Mouse (Mus musculus): ENCODE measurements around the gene Sirt1.
A peak's percentile ranks its signal among the peaks of the same experiment; 100 is the strongest.
"Not testable (repeated sequence)": the region's sequence is repeated elsewhere in the genome, so short reads cannot be mapped to it uniquely, and the experiment has no call there.

Gene Sirt1

DNA sequence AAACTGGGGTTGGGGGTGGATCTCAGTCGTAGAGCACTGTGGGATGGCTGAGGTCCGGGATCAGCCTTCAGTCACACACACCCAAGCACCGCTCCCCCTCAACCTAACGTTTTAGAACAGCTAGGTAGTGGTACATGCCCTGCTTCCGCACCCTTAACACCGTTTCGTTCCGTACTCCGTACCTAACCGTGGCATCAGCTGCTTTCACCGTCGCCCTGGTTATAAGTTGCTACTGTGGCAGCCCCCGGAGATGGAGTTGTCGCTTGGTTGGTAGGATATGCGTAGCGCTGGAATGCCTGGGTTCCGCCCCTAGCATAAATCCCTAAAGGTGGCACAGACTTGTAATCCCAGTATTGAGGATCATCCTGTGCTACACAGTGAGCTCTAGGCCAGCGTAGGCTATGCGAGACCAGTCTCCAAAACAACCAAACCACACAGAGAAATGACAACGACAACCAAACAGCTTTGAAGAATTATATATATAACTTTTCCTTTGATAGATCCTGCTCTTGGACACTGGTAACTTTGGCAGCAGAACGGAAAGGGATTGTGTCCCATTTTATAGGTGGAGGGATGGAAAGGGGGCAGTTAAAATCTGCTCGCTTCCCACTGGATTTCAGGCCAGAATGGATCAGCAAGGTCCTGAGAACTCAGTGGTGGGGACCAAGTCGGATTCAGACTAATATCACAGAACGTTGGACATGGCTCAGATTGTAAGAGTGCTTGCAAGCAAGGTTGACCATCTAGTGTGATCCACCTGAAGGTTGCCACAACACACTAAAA is at the start of gene Sirt1:
Sirt1 (minus strand) TSS at position 207 of the 783 bp plus-strand sequence.
- DNase-seq (ENCODE audit: low spot score), result no peak

GRCm38 (mm10) chr10:63429785-63430305 is 48.3 kb upstream of the Sirt1 start, which contains the start of gene Ctnna3:
Ctnna3 (plus strand) TSS chr10:63430098.
- peak; percentile 65 for DNase-seq (ENCODE audit: low spot score)

GRCm38 (mm10) chr10:63429380-63429779 is 47.9 kb upstream of the Sirt1 start:
- DNase-seq (ENCODE audit: low spot score), result peak; percentile 99

DNA sequence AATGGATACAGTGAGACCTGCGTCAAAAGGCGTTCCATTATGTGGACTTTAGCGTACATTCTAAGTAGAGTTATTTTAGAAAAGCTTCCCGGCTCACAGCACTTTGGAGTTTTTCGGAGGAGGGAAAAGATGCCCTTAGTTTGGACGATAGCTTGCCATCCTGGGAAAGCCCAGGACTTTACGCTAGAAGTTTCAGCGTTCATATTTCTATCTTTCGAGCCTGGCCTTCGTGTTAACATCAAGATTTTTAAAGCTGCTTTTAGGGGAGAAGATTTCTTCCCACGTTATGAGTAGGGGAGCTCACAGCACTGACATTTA is 47.5 kb upstream of the Sirt1 start:
- DNase-seq (ENCODE audit: low spot score), result no peak

- DNase-seq (ENCODE audit: low spot score), result no peak
Measured at GRCm38 (mm10) chr10:63428243-63429022, 46.9 kb upstream of the Sirt1 start.

GRCm38 (mm10) chr10:63427146-63427545 is 45.6 kb upstream of the Sirt1 start:
- DNase-seq (ENCODE audit: low spot score), result no peak

DNA sequence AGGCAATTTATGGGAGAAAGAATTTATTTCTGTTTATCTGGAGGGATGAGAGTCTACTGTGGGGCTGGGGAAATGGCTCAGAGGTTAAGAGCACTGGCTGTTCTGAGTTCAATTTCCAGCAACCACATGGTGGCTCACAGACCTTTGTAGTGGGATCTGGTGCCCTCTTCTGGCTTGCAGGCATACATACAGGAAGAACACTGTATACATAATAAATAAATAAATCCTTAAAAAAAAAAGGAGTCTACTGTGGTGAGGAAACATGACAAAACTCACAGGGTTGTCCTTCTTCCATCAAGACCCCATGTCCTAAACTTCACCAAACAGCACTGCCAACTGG is 42.9 kb upstream of the Sirt1 start:
- no peak for DNase-seq (ENCODE audit: low spot score)

GRCm38 (mm10) chr10:63423591-63424474 is 42.3 kb upstream of the Sirt1 start:
- no peak for DNase-seq (ENCODE audit: low spot score)

DNA sequence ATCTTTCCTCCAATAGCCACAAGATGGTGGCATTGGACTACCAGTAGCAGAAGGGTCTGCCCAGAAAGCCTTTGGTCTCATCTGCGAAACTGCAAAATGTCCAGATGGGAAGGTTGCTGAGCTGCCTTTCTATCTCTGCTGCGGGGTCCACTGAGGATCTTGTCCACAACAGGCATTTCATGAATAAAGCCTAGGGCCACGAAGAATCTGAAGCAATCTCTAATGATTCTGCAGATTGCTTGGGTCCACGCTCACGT is 41.2 kb upstream of the Sirt1 start:
- DNase-seq (ENCODE audit: low spot score), result no peak

DNA sequence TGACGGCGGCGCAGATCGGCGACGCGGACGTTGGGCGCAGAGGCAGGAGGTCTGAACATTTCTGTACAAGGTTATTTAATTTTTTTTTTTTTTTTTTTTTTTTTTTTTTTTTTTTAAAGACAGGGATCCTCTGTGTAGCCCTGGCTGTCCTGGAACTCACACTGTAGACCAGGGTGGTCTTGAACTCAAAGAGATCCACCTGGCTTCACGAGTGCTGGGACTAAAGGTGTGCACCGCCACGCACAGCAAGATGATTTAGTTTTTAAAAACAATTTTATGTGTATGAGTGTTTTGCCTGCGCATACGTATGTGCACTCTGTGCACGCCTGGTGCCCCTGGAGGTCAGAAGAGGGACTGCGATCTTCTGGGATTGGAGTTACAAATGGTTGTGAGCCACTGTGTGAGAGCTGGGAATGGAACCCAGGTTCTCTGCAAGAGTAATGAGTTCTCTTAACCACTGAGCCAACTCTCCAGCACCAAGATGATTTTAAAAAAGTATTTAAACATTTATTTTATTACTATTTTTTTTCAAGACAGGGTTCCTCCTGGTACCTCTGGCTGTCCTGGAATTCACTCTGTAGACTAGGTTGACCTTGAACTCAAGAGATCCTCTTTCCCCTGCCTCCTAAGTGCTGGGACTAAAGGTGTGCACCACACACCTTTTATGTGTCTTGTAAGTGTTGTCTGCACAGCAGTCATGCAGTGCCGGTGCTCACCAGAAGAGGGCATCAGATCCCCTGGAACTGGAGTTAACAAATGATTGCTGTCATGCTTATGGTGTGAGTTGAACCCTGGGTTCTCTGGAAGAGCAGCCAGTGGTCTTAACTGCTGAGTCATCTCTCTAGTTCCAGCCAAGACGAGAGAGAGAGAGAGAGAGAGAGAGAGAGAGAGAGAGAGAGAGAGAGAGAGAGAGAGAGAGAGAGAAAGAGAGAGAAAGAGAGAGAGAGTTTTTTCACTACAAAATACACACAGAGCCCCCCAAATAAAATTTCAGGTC is 40.5 kb upstream of the Sirt1 start, which contains the start of gene Gm7075:
Gm7075 (minus strand) TSS at position 51 of the 997 bp plus-strand sequence.
- no peak for DNase-seq (ENCODE audit: low spot score)

DNA sequence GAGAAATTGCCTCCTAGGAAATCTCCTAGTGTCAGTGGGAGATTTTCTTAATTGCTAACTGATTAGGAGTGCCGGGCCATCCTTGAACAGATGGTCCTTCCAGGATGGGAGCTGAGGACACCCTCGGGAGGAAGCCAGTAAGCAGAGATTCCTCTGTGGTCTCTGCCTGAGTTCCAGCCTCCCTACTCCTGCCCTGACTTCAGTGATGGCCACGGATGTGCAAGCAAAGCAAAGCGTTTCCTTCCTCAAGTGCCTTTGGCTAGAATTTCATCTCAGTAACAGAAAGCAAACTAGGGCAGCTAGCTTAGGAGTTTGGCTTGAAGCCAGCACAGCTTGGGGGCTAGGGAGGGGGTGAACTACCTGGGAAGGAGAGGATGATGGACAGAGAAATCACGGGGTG is 35.6 kb upstream of the Sirt1 start:
- no peak for DNase-seq (ENCODE audit: low spot score)

DNA sequence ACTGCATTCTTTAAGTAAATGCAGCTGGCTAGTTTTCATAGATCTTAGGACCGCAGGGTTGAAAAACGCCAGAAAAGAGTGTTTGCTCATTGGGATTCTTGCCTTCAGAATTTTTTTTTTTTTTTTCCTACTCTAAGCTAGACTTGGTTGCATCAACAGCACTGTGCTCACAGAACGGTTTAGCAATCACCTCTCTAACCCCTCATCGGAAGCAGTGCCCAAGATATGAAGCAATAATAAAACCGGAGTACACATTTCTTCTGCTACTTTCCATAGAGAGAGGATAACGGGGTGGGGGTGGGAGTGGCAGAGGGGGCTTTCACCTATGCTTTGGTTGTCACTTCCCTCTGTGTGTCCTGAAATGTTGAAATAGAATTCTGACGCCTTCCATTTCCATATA is 34.3 kb upstream of the Sirt1 start:
- no peak for DNase-seq (ENCODE audit: low spot score)

DNA sequence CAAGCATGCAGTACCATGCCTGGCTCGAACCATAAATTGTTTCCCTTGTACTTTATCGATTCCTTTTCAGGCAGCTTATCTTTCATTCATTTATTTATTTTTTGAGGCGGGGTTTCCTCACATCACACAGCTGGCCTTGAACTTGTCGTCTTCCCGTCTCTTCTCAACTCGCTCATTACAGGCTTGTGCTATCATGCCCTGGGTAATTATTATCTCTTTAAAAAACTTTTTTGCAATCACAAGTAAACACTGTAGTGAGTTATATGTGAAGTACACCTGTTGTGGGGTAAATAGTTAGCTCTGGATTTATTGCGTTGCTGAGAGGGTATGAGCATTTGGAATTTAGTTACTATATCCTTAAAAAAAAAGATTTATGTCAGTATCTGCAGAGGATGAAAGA is 33.8 kb upstream of the Sirt1 start:
- no peak for DNase-seq (ENCODE audit: low spot score)

GRCm38 (mm10) chr10:63412756-63413155 is 31.3 kb upstream of the Sirt1 start:
- DNase-seq (ENCODE audit: low spot score), result no peak

- not testable (repeated sequence) for DNase-seq (ENCODE audit: low spot score)
Measured at GRCm38 (mm10) chr10:63411674-63412073, 30.2 kb upstream of the Sirt1 start.

- no peak for DNase-seq (ENCODE audit: low spot score)
Measured at GRCm38 (mm10) chr10:63410162-63410956, 28.9 kb upstream of the Sirt1 start.

DNA sequence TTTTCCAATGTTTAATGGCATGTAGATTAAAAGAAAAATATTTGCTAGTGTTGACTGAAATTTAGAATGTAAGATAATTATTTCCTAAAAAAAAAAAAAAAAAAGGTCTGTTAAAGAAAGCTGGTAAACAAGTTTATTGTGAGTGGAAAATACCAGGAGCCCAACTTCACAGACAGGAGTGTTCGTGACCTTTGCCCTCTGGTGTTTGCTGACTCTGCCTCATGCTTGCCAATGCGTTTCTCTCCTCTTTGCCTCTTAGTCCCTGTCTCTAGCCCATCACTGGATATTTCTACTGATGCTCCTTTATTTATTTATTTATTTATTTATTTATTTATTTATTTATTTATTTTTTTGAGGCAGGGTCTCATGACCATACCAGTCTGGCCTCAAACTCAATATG is 22.1 kb upstream of the Sirt1 start:
- DNase-seq (ENCODE audit: low spot score), result no peak

GRCm38 (mm10) chr10:63402731-63403504 is 21.4 kb upstream of the Sirt1 start:
- DNase-seq (ENCODE audit: low spot score), result no peak

DNA sequence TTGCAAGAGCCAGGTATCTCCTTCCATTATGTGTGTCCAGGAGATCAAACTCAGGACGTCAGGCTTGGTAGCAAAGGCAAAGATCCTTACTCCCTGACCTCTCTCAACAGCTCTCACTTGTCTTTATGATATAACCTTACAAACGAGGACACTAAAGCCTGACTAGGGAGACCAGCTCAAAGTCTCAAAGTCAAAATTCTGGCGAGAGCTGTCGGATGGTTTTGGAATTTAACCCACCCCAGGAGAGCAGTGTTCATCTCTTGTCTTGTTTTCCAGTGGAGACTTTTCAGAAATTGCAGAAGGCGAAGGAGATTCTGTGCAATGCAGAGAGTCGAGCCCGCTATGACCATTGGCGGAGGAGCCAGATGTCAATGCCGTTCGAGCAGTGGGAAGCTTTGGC is 15.5 kb upstream of the Sirt1 start:
- DNase-seq (ENCODE audit: low spot score), result no peak

- DNase-seq (ENCODE audit: low spot score), result no peak
Measured at GRCm38 (mm10) chr10:63388948-63389347, 7.4 kb upstream of the Sirt1 start.

Measured in layer of hippocampus, adult 9-10 months (tissue).